Mouse (Mus musculus) adrenal gland, postnatal 4 days (tissue): Measurements from ENCODE around the gene Syt14. TPM values are rescaled to one million over a fixed set of nuclear protein-coding genes. Genes with fewer than 3 reads are reported as not detected.

Experiments
- DNase-seq, 2 experiments: peaks; one replicate each; pipeline ENCODE4 v3.0.0; 2021 to 2022; ENCODE audit warnings: low spot score in 2 of 2, mixed read lengths in 2 of 2
- long read RNA-seq, 2 experiments: library from polyadenylated mRNA; stranded (forward); transcript quantifications; one replicate each; pipeline ENCODE4 v2.0.0; 2021
- total RNA-seq, 2 experiments: library from RNA; stranded (reverse); gene quantifications; 2 replicates each; pipeline ENCODE4 v1.2.3; 2021

The Syt14 gene
- total RNA-seq, result 10 to 100 TPM in 1 of 2 experiments, 1 to 10 TPM in 1; 9.9 to 10.6 TPM
- long read RNA-seq, experiment 1, partial matches to known transcripts, result 0 of 2 reads
- long read RNA-seq, experiment 1, other reads (novel, unspliced or antisense), result 2 of 2 reads
- long read RNA-seq, experiment 2, partial matches to known transcripts, result 1 of 2 reads
- long read RNA-seq, experiment 2, other reads (novel, unspliced or antisense), result 1 of 2 reads

GRCm38 (mm10) chr1:193035371-193036238 is at the start of gene Syt14:
TSS of gene Syt14 (minus strand) at chr1:193035775.
- peak; percentile 51 to 54 for DNase-seq

DNA sequence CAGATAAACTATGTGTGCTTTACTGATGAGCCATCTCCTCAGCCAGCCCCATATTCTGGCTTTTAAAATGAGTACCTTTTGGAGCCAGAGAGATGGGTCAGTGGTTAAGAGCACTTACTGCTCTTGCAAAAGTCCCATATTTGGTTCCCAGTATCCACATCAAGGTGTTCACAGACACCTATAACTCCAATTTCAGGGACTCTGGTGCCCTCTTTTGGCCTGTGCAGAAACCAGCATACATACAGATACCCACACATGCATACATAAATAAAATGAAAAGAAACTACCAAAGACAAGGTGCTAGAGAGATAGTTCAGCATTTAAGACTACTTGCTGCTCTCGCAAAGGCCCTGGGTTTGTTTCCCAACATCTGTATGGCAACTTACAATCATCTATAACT is 48.4 kb upstream of the Syt14 start:
- DNase-seq, result no peak

DNA sequence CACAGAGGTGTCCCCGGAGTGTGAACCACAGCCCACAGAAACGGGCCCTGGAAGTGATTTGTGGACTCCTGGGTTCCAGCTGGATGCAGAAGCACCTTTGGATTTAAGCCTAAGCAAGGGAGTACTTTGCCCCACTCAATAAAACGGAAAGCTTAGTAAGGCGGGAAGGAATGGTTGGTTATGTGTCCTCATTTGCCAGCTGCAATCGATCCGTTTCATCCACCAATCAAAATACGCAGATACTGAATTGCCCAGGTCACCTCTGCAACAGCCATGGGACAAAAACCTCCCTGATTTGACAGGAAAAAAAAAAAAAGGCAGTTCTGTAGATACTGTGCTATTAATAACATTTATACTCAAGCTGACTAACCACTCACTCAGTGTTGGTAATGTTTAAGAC is 47.5 kb upstream of the Syt14 start:
- DNase-seq, result no peak

GRCm38 (mm10) chr1:193082311-193082921 is 46.8 kb upstream of the Syt14 start:
- DNase-seq, result no peak

GRCm38 (mm10) chr1:193062618-193063017 is 27.0 kb upstream of the Syt14 start:
- no peak for DNase-seq

- DNase-seq, result no peak
These were observed 24.6 kb upstream of the Syt14 start for GRCm38 (mm10) chr1:193060167-193060566.

- DNase-seq, result no peak
These were observed 24.0 kb upstream of the Syt14 start for GRCm38 (mm10) chr1:193059596-193059995.

- DNase-seq, result no peak
These were observed 18.8 kb upstream of the Syt14 start for GRCm38 (mm10) chr1:193054401-193054800.

GRCm38 (mm10) chr1:193053065-193053464 is 17.5 kb upstream of the Syt14 start:
- no peak for DNase-seq

- no peak for DNase-seq
These were observed 12.0 kb upstream of the Syt14 start for GRCm38 (mm10) chr1:193047616-193048015.

DNA sequence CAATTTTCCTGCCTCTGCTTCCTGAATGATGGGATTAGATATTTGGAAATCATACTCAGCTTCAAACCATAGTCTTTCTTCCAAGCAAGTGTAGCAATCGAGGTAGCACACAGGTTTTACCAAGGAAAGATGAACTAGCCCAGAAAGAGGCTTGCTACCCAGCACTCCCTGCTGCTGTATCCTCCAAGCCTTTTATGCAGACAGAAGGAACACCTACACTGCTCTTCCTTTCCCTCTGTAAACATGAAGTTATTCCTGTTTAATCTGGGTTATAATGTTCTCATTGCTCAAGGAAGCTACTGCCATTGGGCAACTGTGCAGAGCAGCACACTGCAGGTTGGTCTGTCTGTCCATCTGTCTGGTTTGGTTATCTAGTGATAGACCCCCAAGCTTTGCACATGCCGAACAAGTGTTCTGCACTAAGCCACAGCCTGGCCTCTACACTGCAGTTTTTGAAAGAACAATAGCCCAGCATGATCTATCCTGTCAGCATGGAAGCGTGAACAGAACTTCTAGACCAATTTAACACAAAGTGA is 7.3 kb upstream of the Syt14 start:
- no peak for DNase-seq

GRCm38 (mm10) chr1:193034951-193035370 is 614 bp downstream of the Syt14 start:
- DNase-seq, result no peak

GRCm38 (mm10) chr1:193024311-193024710 is 11.3 kb downstream of the Syt14 start:
- no peak for DNase-seq

- no peak for DNase-seq
These were observed 23.2 kb downstream of the Syt14 start for GRCm38 (mm10) chr1:193012351-193012750.

- DNase-seq, result no peak
These were observed 24.4 kb downstream of the Syt14 start for GRCm38 (mm10) chr1:193011000-193011769.

DNA sequence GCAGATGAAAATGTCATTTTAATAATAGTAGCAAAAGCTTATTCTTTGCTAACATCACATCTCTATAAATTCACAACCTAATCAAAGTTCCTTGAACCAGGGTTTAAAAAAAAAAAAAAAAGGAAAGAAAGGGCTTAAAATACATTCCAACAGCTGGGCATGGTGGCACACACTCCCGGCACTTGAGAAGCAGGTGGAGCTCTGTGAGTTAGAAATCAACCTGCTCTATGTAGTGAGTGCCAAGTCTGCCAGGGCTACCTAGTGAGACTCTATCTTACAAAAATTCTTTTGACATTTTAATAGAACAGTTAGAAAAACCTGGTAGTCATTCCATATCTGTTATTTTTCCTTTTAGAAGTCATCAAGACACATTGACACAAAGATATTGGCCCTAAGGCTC is 31.0 kb downstream of the Syt14 start:
- DNase-seq, result no peak

DNA sequence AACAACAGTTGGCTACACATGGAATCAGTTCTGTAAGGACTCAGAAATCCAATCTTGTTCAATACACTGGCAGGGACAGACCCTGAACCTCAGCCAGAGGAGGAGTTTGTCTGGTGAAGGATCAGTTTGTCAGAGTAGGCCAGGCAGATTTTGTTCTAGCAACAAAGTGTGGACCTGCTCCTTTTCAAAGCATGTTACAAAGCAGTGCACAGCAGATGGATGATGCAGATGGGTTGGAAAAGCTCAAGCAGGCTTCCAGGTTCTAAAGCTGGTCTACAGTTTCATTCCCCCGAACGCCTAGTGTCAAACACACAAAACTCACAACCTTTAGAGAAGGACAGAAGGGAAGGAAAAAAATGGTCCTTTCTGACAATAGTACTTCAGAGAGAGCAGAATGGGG is 31.6 kb downstream of the Syt14 start:
- DNase-seq, result no peak

DNA sequence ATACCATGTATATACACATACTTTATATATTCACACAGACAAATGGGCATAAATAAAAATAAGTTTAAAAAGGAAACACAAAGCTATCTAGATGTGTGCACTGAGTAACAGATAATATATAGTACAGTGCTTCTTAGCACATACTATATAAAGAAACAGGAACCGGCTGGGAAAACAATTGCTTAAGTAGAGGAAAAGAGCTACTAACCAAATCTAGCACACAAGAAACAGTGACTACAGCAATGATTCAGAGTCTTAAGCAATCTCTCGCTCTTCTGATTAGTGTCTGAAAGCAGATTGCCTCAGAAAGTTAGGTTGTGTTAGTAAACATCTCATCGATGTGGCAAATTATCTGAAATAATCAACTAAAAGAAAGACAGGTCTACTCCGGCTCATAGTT is 33.3 kb downstream of the Syt14 start:
- no peak for DNase-seq

- no peak for DNase-seq
These were observed 34.0 kb downstream of the Syt14 start for GRCm38 (mm10) chr1:193001587-193001986.

GRCm38 (mm10) chr1:193000908-193001307 is 34.7 kb downstream of the Syt14 start:
- no peak for DNase-seq
